Mouse (Mus musculus) heart, embryonic 11.5 days (tissue): ENCODE results near the gene Hibadh. TPM values are rescaled to one million over a fixed set of nuclear protein-coding genes. Genes with fewer than 3 reads are reported as not detected.
A peak's percentile ranks its signal among the peaks of the same experiment; 100 is the strongest.

ENCODE experiments used
- ATAC-seq: fragments of 200-750 bp; cut with Nextera tagmentation; replicated peaks from 2 replicates; pipeline ENCODE4 v1.8.0; 2017; ENCODE audit warnings: moderate library complexity; ENCODE audit not compliant: insufficient number of reproducible peaks, low FRiP score, low TSS enrichment
- H3K27ac ChIP-seq: fragments of 300-500 bp; sonication (generic); 2 replicates; pipeline ENCODE4 v1.5.1; 2014; ENCODE audit warnings: mild to moderate bottlenecking, low read depth, low read length
- H3K27me3 ChIP-seq: fragments of 300-500 bp; sonication (generic); 2 replicates; pipeline ENCODE4 v1.6.1; 2014; ENCODE audit warnings: mild to moderate bottlenecking, low read length, mixed read lengths; ENCODE audit not compliant: control insufficient read depth, insufficient read depth
- H3K36me3 ChIP-seq: fragments of 300-500 bp; sonication (generic); 2 replicates; pipeline ENCODE4 v1.6.1; 2014; ENCODE audit warnings: mild to moderate bottlenecking, low read length, moderate library complexity, mixed read lengths; ENCODE audit not compliant: control insufficient read depth, insufficient read depth
- H3K4me1 ChIP-seq: fragments of 300-500 bp; sonication (generic); 2 replicates; pipeline ENCODE4 v1.6.1; 2014; ENCODE audit warnings: low read length; ENCODE audit not compliant: control insufficient read depth, insufficient read depth
- H3K4me2 ChIP-seq: fragments of 300-500 bp; sonication (generic); 2 replicates; pipeline ENCODE4 v1.6.1; 2014; ENCODE audit warnings: mild to moderate bottlenecking, moderate library complexity
- H3K4me3 ChIP-seq: fragments of 300-500 bp; sonication (generic); 2 replicates; pipeline ENCODE4 v1.5.1; 2014; ENCODE audit warnings: low read depth, low read length
- H3K9ac ChIP-seq: fragments of 300-500 bp; sonication (generic); 2 replicates; pipeline ENCODE4 v1.6.1; 2014; ENCODE audit warnings: mild to moderate bottlenecking, low read depth, low read length, moderate library complexity
- H3K9me3 ChIP-seq: fragments of 300-500 bp; sonication (generic); replicated peaks from 2 replicates; pipeline ENCODE4 v1.6.1; 2016; ENCODE audit warnings: low read length; ENCODE audit not compliant: control insufficient read depth
- WGBS: fragments of 180-500 bp; shearing (Covaris S2); extraction: QIAGEN DNeasy Blood & Tissue Kit; methylation state at CpG from one replicate; pipeline ENCODE4 v1.1.7; 2014; ENCODE audit not compliant: insufficient replicate concordance; 5-methylcytosine and 5-hydroxymethylcytosine counted together
- polyA plus RNA-seq: library from polyadenylated mRNA; unstranded; fragments of >200 nt; fragmentation: Nextera tagmentation; extraction: Ambion mirVana; gene quantifications from 2 replicates; pipeline ENCODE4 v1.2.1, GENCODE M21; 2014

Hibadh gene
- polyA plus RNA-seq, 1 experiment from 2014 or later, result 86.9 TPM

DNA sequence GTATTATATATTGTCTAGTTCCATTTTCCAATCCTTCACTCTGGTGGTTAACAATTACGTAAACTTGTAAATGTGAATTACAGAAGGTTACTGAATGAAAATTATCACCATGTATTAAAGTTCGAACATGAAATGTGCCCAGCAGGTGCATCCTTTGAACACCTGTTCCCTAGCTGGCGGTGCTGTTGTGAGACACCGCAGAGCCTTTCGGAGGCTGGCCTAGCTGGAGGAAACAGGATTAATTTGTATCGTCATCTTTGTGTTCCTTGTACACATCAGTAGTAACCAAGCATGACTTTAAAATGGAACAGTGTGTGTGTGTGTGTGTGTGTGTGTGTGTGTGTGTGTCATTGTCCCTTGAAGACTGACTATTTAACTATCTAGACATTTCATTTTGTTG, 7.8 kb upstream of the Hibadh start:
- H3K4me1 ChIP-seq, result no peaks in the 10 kb centered on the region
- no peak overlapping the region for H3K4me2 ChIP-seq
- H3K4me3 ChIP-seq, result no peak overlapping the region
- no peak for ATAC-seq
- H3K27me3 ChIP-seq, result no peaks in the 10 kb centered on the region
- no peak overlapping the region for H3K27ac ChIP-seq
- no peaks in the 10 kb centered on the region for H3K9me3 ChIP-seq
- WGBS, result 89% methylated on average over 6 of the region's 6 CpGs
- H3K36me3 ChIP-seq, result no peaks in the 10 kb centered on the region
- H3K9ac ChIP-seq, result no peak overlapping the region

DNA sequence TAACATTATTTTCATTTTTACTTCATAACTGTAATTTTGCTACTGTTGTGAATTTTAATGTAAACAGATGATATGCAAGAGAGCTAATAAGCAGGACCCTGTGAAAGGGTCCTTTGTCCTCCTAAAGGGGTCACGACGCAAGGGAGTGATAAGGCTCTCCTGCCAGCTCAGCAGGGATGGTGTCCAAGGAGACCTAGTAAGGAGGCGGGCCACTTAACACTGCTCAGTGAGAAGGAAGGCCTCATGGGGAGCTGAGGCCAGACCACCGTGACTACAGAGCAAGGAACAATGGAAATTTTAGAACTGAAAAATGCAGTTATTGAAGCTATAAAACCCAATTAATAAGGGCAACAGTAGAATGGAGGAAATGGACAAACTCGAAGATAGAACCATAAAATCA, 5.7 kb upstream of the Hibadh start:
- Histone ChIP-seq H3K4me1 (no peaks in the 10 kb centered on the region), H3K27ac (no peak overlapping the region), H3K9me3 (no peaks in the 10 kb centered on the region), H3K27me3 (no peaks in the 10 kb centered on the region), H3K4me3 (no peak overlapping the region), H3K4me2 (no peak overlapping the region), H3K9ac (no peak overlapping the region), H3K36me3 (no peaks in the 10 kb centered on the region)
- ATAC-seq, result no peak
- 33% methylated on average over 5 of the region's 5 CpGs for WGBS

DNA sequence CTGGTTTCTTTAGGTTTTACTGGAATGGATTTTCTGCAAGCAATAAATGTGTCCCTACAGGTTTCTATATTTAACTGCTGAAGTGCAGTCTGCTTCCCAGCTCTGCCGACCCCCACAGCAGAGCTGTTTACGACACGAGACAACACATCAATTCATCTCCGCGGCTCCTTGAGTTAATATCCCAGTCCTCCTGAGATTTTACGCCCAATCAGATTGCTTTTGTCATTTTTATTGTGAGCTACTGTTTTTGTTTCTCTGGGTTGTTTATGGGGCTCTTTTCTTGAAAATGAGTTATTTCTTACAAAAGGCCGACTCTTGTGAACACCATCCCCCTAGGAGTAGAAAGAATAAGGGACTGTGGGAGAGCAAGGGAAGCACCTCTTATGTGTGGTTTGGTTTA, 2.0 kb upstream of the Hibadh start:
- no peak overlapping the region for H3K27ac ChIP-seq
- no peaks in the 10 kb centered on the region for H3K27me3 ChIP-seq
- ATAC-seq, result no peak
- 50% methylated on average over 7 of the region's 7 CpGs for WGBS
- no peaks in the 10 kb centered on the region for H3K9me3 ChIP-seq
- H3K4me1 ChIP-seq, result no peaks in the 10 kb centered on the region; the same call in 1 of the 2 replicates
- peak overlapping the region; percentile 37 for H3K4me2 ChIP-seq
- no peaks in the 10 kb centered on the region for H3K36me3 ChIP-seq
- H3K9ac ChIP-seq, result no peak overlapping the region
- H3K4me3 ChIP-seq, result no peak overlapping the region

DNA sequence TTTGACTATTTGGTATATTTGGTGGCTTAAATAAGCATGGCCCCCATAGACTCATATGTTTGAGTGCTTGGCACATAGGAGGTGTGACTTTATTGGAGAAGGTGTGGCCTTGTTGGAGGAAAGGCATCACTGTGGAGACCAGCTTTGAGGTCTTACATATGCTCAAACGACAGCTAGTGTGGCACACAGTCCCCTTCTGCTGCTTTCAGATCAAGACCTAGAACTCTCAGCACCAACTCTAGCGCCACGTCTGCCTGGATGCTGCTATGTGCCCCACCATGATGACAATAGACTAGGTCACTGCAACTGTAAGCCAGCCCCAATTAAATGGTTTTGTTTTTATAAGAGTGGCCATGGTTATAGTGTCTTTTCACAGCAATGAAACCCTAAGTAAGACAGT, 887 bp upstream of the Hibadh start:
- Histone ChIP-seq H3K27ac (no peak overlapping the region), H3K4me1 (no peaks in the 10 kb centered on the region; the same call in 1 of the 2 replicates), H3K27me3 (no peaks in the 10 kb centered on the region), H3K9me3 (no peaks in the 10 kb centered on the region), H3K4me2 (no peak overlapping the region), H3K36me3 (no peaks in the 10 kb centered on the region), H3K9ac (no peak overlapping the region), H3K4me3 (no peak overlapping the region)
- ATAC-seq, result no peak
- WGBS, result 58% methylated on average over 3 of the region's 3 CpGs

DNA sequence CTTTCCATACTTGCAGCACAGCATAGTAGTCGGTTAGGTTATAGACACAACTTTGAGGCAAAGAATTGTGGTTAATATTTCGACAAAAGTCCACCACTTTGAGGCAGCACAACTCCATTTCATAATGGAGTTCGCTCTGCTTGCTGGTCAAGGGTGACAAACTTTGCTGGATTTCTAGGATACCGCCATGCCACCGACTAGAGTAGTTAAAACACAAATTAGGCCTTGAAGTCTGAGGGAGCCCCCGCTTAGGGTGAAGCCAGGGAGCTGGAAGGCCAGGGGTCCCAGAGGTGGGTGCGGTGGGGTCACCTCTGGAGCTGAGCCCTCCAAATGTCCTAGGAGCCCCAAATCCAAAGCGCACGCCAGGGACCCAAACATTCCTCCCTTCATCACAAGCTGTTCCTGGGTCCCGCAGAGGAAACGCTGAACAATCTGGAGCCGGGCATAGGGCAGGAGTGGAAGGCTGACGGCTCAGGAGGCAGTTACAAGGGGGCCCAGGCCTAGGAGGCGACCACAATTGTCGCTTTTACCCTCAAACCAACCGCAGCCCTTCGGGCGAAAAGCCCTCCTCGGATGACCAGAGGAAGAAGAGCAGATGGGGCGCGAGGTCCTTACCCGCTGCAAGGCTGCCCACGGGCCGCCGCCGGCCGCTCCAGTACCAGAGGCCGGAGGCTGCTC, 504 bp downstream of the Hibadh start:
- peak overlapping the region; percentile 77 for H3K27ac ChIP-seq
- peak overlapping the region; percentile 88 for H3K9ac ChIP-seq
- H3K4me1 ChIP-seq, result no peaks in the 10 kb centered on the region; the same call in 1 of the 2 replicates
- H3K36me3 ChIP-seq, result no peaks in the 10 kb centered on the region
- WGBS, result 2% methylated on average over 28 of the region's 28 CpGs
- no peaks in the 10 kb centered on the region for H3K9me3 ChIP-seq
- no peaks in the 10 kb centered on the region for H3K27me3 ChIP-seq
- H3K4me2 ChIP-seq, result peak overlapping the region; percentile 68
- ATAC-seq, result peak; percentile 28; the same call in 1 of the 2 replicates
- H3K4me3 ChIP-seq, result peak overlapping the region; percentile 82

DNA sequence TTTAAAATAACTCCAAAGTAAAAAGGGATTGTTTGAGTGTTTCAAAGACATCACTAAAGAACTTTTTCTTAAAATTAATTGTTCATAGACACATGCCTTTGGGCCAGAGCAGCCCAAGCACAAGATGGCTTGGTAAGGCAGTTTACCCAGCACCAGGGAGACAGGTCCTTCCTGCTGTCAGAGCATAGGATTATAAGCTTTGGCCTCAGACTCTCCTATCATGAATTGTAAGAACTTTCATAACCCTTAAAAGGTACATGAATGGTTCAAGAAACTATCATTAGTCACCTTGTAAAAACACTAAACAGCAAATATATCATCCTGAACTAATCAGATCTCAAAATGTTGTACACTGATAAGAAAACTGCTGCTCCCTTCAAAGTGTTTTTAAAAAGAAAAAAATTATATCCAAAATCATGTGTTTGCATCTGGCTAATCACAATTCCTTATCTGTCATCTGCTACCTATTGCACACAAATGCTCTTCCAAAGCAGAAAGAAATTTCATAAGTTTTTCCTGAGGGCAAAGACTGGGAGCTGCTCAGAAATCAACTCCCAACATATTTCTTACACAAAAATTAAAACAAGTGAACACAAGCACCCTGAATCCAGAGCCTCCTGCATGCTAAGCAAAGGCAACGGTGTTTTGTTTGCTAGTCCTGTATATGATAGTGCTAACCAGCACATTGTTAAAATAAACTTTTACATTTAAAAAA, 1.6 kb downstream of the Hibadh start:
- peak overlapping the region; percentile 68 for H3K4me2 ChIP-seq
- H3K9ac ChIP-seq, result no peak overlapping the region; the same call in 1 of the 2 replicates
- H3K4me3 ChIP-seq, result peak overlapping the region; percentile 82; the same call in 1 of the 2 replicates
- no peaks in the 10 kb centered on the region for H3K9me3 ChIP-seq
- H3K36me3 ChIP-seq, result no peaks in the 10 kb centered on the region
- 88% methylated on average over 1 of the region's 1 CpGs for WGBS
- no peak for ATAC-seq
- no peaks in the 10 kb centered on the region for H3K27me3 ChIP-seq
- H3K27ac ChIP-seq, result no peak overlapping the region
- no peaks in the 10 kb centered on the region; the same call in 1 of the 2 replicates for H3K4me1 ChIP-seq

DNA sequence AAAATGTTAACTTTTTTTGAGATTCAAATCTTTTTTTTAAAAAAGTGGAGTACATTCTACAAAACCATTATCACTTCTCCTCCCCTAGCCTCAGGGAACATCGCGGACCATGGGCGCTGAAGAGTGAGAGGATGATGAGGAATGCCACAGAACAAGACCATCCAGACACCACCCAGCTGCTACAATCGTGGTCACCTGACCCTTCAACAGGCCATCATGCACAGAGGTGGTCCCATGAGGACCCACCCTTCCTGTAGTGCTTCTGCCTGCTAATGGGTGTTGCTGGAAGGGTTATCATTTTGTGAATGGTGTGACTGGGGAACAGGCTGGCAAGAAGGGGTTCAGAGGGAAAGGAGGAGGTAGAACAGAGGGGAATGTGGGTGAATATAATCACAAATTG, 2.9 kb downstream of the Hibadh start:
- H3K4me2 ChIP-seq, result no peak overlapping the region
- no peak for ATAC-seq
- no peak overlapping the region for H3K27ac ChIP-seq
- H3K9ac ChIP-seq, result no peak overlapping the region
- H3K36me3 ChIP-seq, result no peaks in the 10 kb centered on the region
- 89% methylated on average over 4 of the region's 4 CpGs for WGBS
- no peaks in the 10 kb centered on the region for H3K27me3 ChIP-seq
- no peak overlapping the region for H3K4me3 ChIP-seq
- H3K4me1 ChIP-seq, result no peaks in the 10 kb centered on the region; the same call in 1 of the 2 replicates
- no peaks in the 10 kb centered on the region for H3K9me3 ChIP-seq

DNA sequence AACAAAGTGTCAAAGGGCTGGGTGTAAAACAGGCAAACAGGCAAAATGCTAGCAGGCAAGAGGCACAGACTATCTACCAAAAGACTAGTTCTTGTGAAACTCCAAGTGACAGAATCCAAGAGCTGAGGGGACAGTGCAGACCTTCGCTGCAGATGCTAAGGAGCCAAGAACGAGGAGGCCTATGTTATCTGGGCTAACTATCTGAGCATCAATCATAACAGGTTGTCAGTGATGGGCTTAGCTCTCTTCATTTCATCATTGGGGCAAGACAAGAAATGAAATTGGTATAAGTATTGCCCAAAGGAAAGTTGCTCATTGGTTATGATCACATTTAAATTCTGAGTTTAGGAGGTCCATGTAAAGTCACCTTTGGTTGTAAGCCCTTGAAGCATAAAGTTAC, 4.8 kb downstream of the Hibadh start:
- WGBS, result 82% methylated on average over 2 of the region's 2 CpGs
- ATAC-seq, result no peak
- no peak overlapping the region for H3K4me3 ChIP-seq
- no peak overlapping the region for H3K9ac ChIP-seq
- no peaks in the 10 kb centered on the region for H3K36me3 ChIP-seq
- H3K4me1 ChIP-seq, result no peaks in the 10 kb centered on the region; the same call in 1 of the 2 replicates
- no peaks in the 10 kb centered on the region for H3K27me3 ChIP-seq
- no peaks in the 10 kb centered on the region for H3K9me3 ChIP-seq
- no peak overlapping the region for H3K4me2 ChIP-seq
- no peak overlapping the region for H3K27ac ChIP-seq
